Mouse (Mus musculus): ENCODE measurements around the gene Tmem132e.

- TF ChIP-seq EP300 (IDR thresholded peaks at IDR 0.05; ENCODE audit: low read depth) (no peak), CTCF (IDR thresholded peaks at IDR 0.05; ENCODE audit: low read depth) (peak; percentile 45)
Observed at GRCm38 (mm10) chr11:82399621-82400020, 10.9 kb downstream of the Tmem132e start.

Data from heart, postnatal 0 days (tissue).